Mouse (Mus musculus) gastrocnemius, postnatal 4 days (tissue): ENCODE measurements around the gene Samd14. TPM values are rescaled to one million over a fixed set of nuclear protein-coding genes. Genes with fewer than 3 reads are reported as not detected.
A peak's percentile ranks its signal among the peaks of the same experiment; 100 is the strongest.
"Not testable (repeated sequence)": the region's sequence is repeated elsewhere in the genome, so short reads cannot be mapped to it uniquely, and the experiment has no call there.

ENCODE experiments used
- DNase-seq, 2 experiments: peaks; one replicate each; pipeline ENCODE4 v3.0.0; 2021 to 2022; ENCODE audit warnings: low spot score in 2 of 2, mixed read lengths in 2 of 2
- total RNA-seq, 2 experiments: library from RNA; stranded (reverse); gene quantifications; 2 replicates each; pipeline ENCODE4 v1.2.3; 2021

Gene Samd14
- total RNA-seq, 2 experiments from 2014 or later = 10.8 to 11.4 TPM

DNA sequence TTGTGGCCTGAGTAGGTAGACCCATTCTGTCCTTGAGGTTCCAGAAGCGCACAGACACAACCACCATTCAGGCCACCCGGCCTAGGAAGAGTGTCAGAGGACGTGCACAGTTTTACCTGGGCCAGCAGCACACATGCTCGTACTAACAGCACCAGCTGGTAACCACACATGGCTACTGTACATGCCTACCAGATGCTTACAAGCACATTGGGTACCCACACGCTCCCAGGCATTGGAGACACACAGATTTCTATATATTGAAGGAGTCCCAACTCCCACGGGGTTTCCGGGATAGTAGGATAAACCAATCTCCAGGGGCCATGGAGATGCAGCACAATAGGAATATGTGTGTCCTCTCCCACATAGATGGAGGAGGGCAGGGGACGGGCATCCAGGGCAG is 7.0 kb upstream of the Samd14 start:
- DNase-seq = no peak

GRCm38 (mm10) chr11:95004136-95004936 is 5.3 kb upstream of the Samd14 start:
- no peak for DNase-seq

DNA sequence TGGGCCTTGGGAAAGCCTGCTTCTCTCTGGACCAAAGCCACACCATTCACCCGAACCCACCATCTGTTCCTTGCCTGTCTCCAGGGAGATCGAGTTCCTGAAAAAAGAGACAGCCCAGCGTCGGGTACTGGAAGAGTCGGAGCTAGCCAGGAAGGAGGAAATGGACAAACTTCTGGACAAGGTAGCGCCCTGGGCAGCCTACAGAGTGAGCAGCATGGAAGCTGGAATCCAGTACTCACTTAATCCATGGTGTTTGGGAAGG is 4.8 kb upstream of the Samd14 start:
- DNase-seq = no peak

DNA sequence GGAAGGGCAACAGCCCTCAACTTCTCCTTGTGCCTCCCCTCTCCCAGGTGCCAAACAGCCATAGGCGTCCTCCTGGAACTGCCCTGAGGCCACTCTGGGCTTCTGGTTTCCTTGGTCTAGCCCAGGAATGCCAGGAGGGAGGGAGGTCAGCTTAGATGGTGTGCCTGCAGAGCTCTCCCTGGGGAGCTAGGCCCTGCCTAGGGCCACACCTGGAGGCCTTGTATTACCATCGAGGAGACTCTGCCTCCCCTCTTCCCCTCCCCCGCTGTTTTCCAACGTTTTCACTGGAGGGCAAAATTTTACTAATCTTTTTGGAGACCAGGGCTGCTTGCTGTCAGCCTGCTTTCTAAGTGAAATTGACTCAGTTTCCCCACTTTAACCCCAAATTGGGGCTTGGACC is 3.6 kb upstream of the Samd14 start:
- DNase-seq = no peak

- DNase-seq = peak; percentile 72 to 86
Observed at GRCm38 (mm10) chr11:95006525-95007219, 3.0 kb upstream of the Samd14 start.

- DNase-seq = no peak
Observed at GRCm38 (mm10) chr11:95007418-95007817, 2.3 kb upstream of the Samd14 start.

DNA sequence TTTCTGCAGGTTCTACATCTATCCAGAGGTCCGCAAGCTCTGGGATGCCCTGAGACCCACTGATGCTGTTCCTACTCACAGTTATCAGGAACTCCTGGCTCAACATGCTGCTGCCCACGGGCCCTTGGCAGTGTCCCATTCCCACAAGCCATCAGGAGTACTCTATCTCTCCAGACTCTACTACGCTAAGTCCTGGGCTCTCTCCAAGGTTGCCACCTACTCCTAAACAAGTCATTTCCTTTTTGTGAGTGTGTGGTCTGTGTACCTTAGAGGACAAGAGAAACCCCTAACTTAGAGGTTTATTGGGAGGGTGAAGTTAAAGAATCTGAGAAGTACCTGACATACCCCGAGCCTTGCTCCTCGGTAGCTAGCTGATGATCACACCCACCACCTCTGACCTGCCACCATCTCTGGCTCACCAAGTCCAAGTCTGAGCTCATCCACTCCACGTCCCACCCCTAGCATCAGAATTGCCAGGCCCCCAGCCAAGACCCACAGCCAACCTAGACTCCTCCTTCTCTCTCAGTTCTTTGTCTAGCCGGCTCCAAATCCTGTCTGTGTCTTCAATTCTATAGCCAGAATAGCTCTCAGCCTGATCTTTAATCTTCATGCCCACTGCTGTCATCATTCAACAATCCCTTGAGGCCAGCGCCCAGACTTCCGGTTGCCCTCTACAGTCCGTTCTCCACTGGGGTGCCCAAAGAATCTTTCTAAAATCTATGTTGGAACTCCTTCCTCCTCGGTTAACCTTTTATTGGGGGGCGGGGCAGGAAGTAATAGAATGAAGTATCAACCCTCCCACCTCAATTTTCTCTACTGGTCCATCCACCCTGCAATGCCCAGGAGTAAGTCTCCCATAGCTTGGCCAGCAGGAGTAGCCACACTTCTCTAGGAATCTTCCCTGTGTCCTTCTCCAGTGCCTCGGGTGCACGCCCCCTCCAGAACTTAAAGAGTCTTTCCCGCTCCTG is 734 bp upstream of the Samd14 start:
- DNase-seq = peak in 1 of 2 experiments; percentile 50

DNA sequence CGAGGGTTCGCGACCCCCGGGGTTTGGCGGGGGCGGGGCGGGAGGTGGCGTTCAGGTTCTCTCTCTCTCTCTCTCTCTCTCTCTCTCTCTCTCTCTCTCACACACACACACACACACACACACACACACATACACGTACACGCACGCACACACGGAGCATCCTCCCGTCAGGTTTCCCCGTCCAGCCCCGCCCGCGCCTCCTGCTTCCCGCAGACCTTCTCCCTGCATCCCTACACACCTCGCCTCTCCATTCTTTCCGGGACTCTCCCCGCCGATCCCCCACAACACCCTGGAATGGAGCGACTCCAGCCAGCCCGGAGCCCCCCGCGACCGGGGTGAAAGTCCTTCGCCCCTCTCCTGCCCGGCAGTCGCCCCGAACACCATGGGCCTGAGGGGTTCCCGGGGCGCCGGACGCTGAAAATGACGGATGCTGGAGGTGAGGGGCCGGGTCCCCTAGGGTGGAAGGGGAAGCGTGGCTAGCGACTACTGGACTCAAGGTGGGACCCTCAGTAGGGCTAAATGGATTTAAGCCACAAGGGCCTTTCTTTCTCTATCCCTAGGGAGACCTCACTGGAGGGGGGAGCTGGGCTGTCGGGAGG is 561 bp downstream of the Samd14 start:
- peak in 1 of 2 experiments; percentile 47 for DNase-seq

GRCm38 (mm10) chr11:95010841-95011403 is 1.2 kb downstream of the Samd14 start:
- DNase-seq = not testable (repeated sequence)

- no peak for DNase-seq
Observed at GRCm38 (mm10) chr11:95011416-95011815, 1.7 kb downstream of the Samd14 start.

DNA sequence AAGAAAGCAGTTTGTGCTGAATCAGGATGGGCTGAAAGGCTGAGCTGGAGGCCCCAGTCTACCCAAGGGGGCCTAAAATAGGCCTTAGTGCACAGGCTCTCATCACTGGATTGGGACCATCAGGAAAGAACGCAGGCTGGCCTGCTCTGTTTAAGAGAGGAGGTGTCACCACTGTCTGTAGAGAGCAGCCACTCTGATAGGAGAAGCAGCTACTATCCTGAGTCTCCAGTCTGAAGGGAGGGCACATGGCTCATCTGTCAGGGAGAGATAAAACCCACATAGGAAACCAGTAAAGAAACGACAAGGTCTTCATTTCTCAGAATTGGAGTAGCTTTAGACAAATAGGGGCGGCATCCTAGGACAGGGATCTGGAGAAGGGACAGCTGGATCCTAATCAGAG is 2.4 kb downstream of the Samd14 start:
- DNase-seq = no peak

DNA sequence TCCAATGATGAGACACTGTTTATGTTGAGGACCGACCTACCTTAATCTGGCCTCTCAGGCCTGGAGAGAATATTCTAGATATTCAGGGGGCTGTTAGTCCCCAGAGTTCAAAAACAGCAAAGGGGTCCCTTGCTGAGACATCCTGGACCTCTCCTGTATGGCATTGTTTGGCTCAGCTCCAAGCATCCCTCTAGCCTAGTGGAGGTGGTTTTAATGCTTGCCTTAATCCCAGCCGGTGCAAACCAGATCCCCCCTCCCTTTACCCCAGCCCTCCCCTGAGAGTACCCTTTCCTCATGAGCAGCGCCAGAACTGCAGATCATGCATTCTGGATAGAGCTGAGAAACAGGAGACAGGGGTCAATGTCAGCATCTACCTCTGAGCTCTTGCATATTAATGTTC is 2.8 kb downstream of the Samd14 start:
- no peak for DNase-seq

GRCm38 (mm10) chr11:95015484-95015883 is 5.8 kb downstream of the Samd14 start:
- DNase-seq = no peak

DNA sequence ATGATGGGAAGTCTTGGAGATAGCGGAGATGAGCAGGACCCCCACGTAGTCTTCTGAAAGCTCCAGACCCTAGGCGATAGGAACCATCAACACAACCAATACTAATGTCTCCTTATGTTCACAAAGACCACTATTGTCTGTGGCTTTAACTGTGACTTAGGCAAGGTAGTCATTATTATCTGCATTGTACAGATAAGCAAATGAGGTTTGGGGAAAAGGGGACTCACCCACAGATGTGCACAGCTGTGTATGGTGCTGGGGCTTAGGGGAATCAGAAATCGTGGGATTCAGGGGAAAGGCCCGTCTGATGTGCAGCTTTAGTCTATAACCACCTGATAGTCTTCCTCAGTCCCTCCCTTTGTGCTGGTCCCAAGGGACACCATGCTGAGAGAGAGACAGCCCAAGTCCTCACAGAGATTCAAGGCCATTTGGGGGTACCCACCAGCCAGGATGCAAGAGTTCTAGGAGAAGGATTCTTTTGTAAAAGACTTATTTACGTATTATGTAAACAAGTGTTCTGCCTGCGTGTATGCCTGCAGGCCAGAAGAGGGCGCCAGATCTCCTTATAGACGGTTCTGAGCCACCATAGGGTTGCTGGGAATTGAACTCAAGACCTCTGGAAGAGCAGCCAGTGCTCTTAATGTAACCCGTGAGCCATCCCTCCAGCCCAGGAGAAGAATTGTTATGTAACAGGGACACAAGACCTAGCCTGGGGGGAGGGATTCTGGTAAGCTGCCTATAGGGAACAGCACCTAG is 12.7 kb downstream of the Samd14 start:
- no peak for DNase-seq

DNA sequence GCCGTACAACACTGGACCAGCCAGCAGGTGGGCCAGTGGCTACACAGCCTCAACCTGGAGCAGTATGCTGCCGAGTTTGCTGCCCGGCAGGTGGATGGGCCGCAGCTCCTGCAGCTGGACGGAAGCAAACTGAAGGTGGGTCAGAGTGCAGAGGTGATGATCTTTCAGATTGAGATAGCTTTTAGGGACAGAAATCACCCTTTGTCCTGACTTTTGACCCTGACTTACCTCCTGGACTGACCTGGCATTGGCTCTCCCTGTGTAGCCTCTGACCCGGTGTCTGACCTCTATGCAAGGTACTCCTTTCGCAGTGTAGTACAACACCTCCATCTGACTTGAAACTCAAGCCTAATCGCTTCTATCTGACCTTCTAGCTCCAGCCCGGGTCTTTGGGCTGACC is 13.8 kb downstream of the Samd14 start:
- DNase-seq = no peak

DNA sequence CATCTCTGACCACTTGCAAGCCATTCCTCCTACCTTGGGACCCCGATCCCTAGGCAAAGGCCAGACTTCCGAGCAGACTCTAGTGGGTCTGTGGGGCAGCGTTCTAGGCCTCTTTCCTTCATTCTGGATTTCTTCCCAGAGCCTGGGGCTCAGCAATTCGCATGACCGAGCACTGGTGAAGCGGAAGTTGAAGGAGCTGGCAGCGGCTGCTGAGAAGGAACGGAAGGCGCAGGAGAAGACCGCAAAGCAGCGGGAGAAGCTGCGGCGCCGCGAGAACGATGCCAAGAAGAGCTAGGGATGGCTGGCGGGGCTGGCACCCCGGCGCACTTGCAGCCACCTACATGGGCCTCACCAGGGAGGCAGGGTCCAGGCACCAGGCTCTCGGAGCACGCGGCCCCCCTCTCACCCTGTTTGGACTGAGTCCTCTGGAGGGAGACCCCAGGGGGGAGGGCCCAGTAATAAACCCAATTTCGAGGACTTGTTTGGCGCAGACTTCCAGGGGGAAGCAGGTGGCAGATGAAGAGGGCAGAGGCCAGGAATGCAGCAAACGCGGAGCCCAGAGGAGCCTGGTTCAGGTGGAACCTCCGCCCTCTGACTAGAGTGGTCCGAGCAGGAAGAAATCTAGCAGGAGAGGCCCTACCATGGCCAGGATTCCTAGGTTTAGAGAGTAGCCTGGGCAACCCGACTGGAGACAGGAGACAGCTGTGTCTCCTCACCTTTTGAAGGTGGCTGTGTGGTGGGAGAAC is 14.9 kb downstream of the Samd14 start:
- DNase-seq = no peak

GRCm38 (mm10) chr11:95025227-95026012 is 15.7 kb downstream of the Samd14 start:
- DNase-seq = no peak

DNA sequence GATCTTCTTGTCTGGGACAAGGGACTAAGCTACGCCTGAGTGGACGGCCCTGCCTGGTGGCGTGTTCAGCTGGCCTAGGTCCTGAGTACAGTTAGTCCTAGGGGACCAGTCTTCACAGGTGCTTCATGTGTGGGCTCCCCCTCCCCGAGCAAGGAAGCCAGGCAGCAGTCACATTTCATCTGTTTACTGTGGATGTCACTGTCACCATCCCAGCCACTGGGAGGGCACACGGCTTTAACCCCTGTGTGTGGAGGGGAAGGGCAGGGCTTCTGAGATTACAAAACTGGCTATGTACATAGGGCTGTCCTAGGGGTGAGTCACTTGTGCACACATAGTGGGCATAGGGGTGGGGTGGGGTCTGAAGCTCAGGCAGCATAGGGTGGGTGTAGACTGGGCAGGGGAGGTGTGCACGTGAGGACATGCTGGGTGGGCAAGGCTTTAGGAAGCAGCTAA is 16.4 kb downstream of the Samd14 start:
- no peak for DNase-seq

DNA sequence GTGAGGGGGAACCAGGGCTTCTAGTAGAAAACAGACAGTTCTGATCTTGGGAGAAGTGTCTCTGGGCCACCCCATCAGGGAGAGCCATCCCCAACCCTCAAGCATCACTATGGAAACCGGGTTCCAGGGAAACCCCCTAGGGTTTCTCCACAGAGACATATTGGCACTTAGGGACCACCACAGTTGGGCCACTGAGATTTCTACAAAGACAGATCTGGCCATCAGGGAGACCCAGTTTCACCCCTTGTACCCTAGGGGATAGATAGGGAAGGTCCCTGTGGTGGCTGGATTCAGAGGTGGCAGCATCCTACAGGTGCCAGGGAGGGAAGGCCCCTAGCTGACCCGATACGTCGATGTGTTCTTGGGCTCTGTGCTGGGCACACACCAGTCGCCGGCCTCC is 17.2 kb downstream of the Samd14 start:
- DNase-seq = no peak
